Mouse (Mus musculus): Measurements from ENCODE around the gene Helq.

DNA sequence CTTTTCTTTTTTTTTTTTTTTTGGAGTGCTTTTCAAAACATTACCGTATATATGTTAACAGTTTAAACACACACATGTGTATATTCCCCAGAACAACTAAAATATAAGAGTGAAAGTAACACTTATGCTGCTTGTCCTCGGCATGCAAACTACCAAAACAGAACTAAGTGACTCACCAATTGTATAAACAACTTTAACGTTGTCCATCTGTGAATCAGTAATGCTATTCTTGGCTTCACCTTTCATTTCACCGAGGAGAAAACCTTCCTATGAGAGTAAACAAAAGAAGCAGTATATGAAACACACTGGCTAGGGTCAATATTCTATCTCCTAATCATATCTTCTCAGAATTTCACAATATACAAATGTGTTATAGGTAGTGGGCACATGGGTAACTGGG lies 19.9 kb upstream of the Helq start:
- TF ChIP-seq HCFC1 (IDR thresholded peaks at IDR 0.05; ENCODE audit: low read depth, low read length) (no peak), CHD2 (IDR thresholded peaks at IDR 0.05; ENCODE audit: low read length) (no peak), MEF2A (IDR thresholded peaks at IDR 0.05; ENCODE audit: extremely low read depth, insufficient replicate concordance, low read depth, low read length, poor library complexity, severe bottlenecking) (no peak), CTCF (IDR thresholded peaks at IDR 0.05 in 2 of 3, conservative IDR thresholded peaks at IDR 0.05 in 1 of 3; ENCODE audit: control insufficient read depth in 1 of 3, insufficient read depth in 1 of 3, low read depth in 2 of 3, low read length in 3 of 3, poor library complexity in 1 of 3, severe bottlenecking in 1 of 3) (no peak), USF1 (IDR thresholded peaks at IDR 0.05; ENCODE audit: low read depth, low read length) (no peak), POLR2A (IDR thresholded peaks at IDR 0.05; ENCODE audit: control insufficient read depth in 1 of 2, insufficient read depth in 1 of 2, low read depth in 1 of 2, low read length in 2 of 2, poor library complexity in 1 of 2) (no peak), SIN3A (IDR thresholded peaks at IDR 0.05; ENCODE audit: low read length) (no peak), E2F4 (IDR thresholded peaks at IDR 0.05; ENCODE audit: borderline replicate concordance, low read depth, low read length) (no peak), USF2 (IDR thresholded peaks at IDR 0.05; ENCODE audit: borderline replicate concordance in 1 of 2, insufficient read depth in 1 of 2, low read depth in 1 of 2, low read length in 2 of 2) (no peak), ZNF384 (IDR thresholded peaks at IDR 0.05; ENCODE audit: low read depth, low read length) (no peak), GATA1 (IDR thresholded peaks at IDR 0.05; ENCODE audit: low read depth, low read length) (no peak), SMC3 (IDR thresholded peaks at IDR 0.05; ENCODE audit: low read depth, low read length) (no peak), ZMIZ1 (IDR thresholded peaks at IDR 0.05; ENCODE audit: low read depth, low read length) (no peak), POLR2AphosphoS2 (IDR thresholded peaks at IDR 0.05; ENCODE audit: low read length) (no peak)
